In the genomic region with DNA sequence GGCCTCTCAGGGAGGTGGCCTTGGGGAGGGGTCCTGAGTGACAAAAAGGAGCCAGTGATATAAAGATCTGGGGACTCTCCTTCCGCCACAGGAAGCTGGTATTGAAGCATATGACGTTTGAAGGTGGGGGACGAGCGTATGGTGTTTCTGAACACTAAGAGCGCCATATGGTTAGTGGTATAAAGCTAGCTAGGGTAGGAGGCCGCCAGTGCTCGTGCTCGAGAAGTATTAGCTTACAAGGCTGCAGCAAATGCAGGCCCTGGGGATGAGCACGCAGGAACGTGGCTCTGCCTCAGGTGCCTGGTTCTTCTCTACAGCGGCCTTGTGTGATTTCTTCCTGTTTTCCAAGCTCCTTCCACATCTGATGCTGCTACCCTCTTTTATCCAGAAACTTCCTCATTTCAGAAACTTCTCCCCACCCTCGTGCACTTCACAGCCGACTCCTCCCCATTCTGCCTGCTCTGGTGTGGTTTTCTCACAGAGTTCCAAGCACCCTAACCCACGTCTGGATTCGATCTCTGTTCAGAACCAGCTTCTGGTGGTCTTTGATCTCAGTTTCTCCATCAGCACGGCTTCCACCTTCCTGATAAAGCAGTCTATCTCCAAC, we compare ENCODE assay signal across 21 mouse cellular contexts.
DNase-seq lines count a peak whose midpoint lies in the region; ATAC-seq and TF ChIP-seq lines count a peak whose summit lies in the region.
"Had no signal": no experiment of that assay in that cellular context is flagged by ENCODE, and none has a peak within 500 bp of the region (broad histone marks: within the 10 kb centered on the region; RNA-seq: fewer than 3 reads in every experiment).

No protein-coding gene starts in this region.

- peak; percentile 8 for DNase-seq in embryonic facial prominence, embryonic 14.5 days (ENCODE audit: low spot score)
- DNase-seq in embryonic facial prominence, embryonic 10.5 days (ENCODE audit: low spot score): no peak
- peak; percentile 70 for DNase-seq in right cerebral cortex, adult 18-20 months
- DNase-seq in right cerebral cortex, postnatal 4 days: no peak
- peak; percentile 44 to 60 for DNase-seq in layer of hippocampus, postnatal 36 days
- DNase-seq in adrenal gland, postnatal 25 days: no peak
- DNase-seq in forebrain, postnatal 0 days: no peak
- no peak for DNase-seq in ovary, postnatal 14 days (ENCODE audit: low spot score)
- DNase-seq: adrenal gland, adult 8-10 months; cerebellum, postnatal 14 days; gastrocnemius, postnatal 14 days; kidney, adult 11 months; kidney, postnatal 4 days; lung, embryonic 14.5 days; retina, postnatal 1 day had no signal

- 70% methylated on average over 14 of the region's 16 CpGs for WGBS in embryonic facial prominence, embryonic 14.5 days
- 82% methylated on average over 16 of the region's 16 CpGs for WGBS in embryonic facial prominence, embryonic 10.5 days
- 83% methylated on average over 16 of the region's 16 CpGs for WGBS in forebrain, postnatal 0 days

- no peaks in the 10 kb centered on the region for H3K4me1 ChIP-seq in embryonic facial prominence, embryonic 14.5 days (ENCODE audit: control insufficient read depth, insufficient read depth, low read length)
- no peaks in the 10 kb centered on the region for H3K4me1 ChIP-seq in embryonic facial prominence, embryonic 10.5 days
- no peaks in the 10 kb centered on the region for H3K4me1 ChIP-seq in forebrain, postnatal 0 days (ENCODE audit: insufficient read depth)
- H3K4me1 ChIP-seq: heart, embryonic 13.5 days; hindbrain, embryonic 13.5 days; limb, embryonic 15.5 days; neural tube, embryonic 12.5 days had no signal

- no peak overlapping the region for H3K9ac ChIP-seq in embryonic facial prominence, embryonic 14.5 days (ENCODE audit: low read depth, low read length)
- no peak overlapping the region for H3K9ac ChIP-seq in forebrain, postnatal 0 days
- H3K9ac ChIP-seq: heart, embryonic 13.5 days; hindbrain, embryonic 13.5 days; limb, embryonic 15.5 days; lung, embryonic 14.5 days; neural tube, embryonic 12.5 days had no signal

- H3K9me3 ChIP-seq in embryonic facial prominence, embryonic 14.5 days (ENCODE audit: control insufficient read depth, low read length): no peaks in the 10 kb centered on the region
- no peaks in the 10 kb centered on the region for H3K9me3 ChIP-seq in embryonic facial prominence, embryonic 10.5 days
- no peaks in the 10 kb centered on the region for H3K9me3 ChIP-seq in forebrain, postnatal 0 days (ENCODE audit: low read length)
- H3K9me3 ChIP-seq: heart, embryonic 13.5 days; hindbrain, embryonic 13.5 days; limb, embryonic 15.5 days; neural tube, embryonic 12.5 days had no signal

- no peak overlapping the region for H3K4me2 ChIP-seq in embryonic facial prominence, embryonic 14.5 days (ENCODE audit: low read depth, low read length)
- H3K4me2 ChIP-seq in forebrain, postnatal 0 days (ENCODE audit: low read depth): no peak overlapping the region
- H3K4me2 ChIP-seq: heart, embryonic 13.5 days; hindbrain, embryonic 13.5 days; limb, embryonic 15.5 days; lung, embryonic 14.5 days; neural tube, embryonic 12.5 days had no signal

- no peak for TF ChIP-seq CTCF in forebrain, postnatal 0 days (IDR thresholded peaks at IDR 0.05; ENCODE audit: low read depth)

- no peaks in the 10 kb centered on the region for H3K36me3 ChIP-seq in embryonic facial prominence, embryonic 14.5 days (ENCODE audit: control insufficient read depth, insufficient read depth, low read length)
- no peaks in the 10 kb centered on the region for H3K36me3 ChIP-seq in embryonic facial prominence, embryonic 10.5 days (replicated peaks)
- no peaks in the 10 kb centered on the region for H3K36me3 ChIP-seq in forebrain, postnatal 0 days (ENCODE audit: insufficient read depth)
- H3K36me3 ChIP-seq: heart, embryonic 13.5 days; hindbrain, embryonic 13.5 days; limb, embryonic 15.5 days; neural tube, embryonic 12.5 days had no signal

- no peak for ATAC-seq in embryonic facial prominence, embryonic 14.5 days (ENCODE audit: low read depth)
- ATAC-seq in forebrain, postnatal 0 days: no peak
- ATAC-seq: forebrain, embryonic 14.5 days; midbrain, embryonic 16.5 days had no signal

- H3K27ac ChIP-seq in embryonic facial prominence, embryonic 14.5 days (replicated peaks; ENCODE audit: low read depth, low read length): no peak overlapping the region
- H3K27ac ChIP-seq in embryonic facial prominence, embryonic 10.5 days (replicated peaks): no peak overlapping the region
- no peak overlapping the region for H3K27ac ChIP-seq in forebrain, postnatal 0 days (ENCODE audit: low read depth, low read length)
- H3K27ac ChIP-seq: heart, embryonic 13.5 days; hindbrain, embryonic 13.5 days; limb, embryonic 15.5 days; neural tube, embryonic 12.5 days had no signal

- no peaks in the 10 kb centered on the region for H3K27me3 ChIP-seq in embryonic facial prominence, embryonic 14.5 days (replicated peaks; ENCODE audit: control insufficient read depth, insufficient read depth, low read length)
- no peaks in the 10 kb centered on the region for H3K27me3 ChIP-seq in embryonic facial prominence, embryonic 10.5 days (replicated peaks; ENCODE audit: low read depth, poor library complexity, severe bottlenecking)
- H3K27me3 ChIP-seq in forebrain, postnatal 0 days (ENCODE audit: insufficient read depth, low read length): no peaks in the 10 kb centered on the region
- H3K27me3 ChIP-seq: heart, embryonic 13.5 days; hindbrain, embryonic 13.5 days; limb, embryonic 15.5 days; neural tube, embryonic 12.5 days had no signal

- H3K4me3 ChIP-seq in embryonic facial prominence, embryonic 14.5 days (ENCODE audit: low read depth, low read length): no peak overlapping the region
- no peak overlapping the region for H3K4me3 ChIP-seq in embryonic facial prominence, embryonic 10.5 days
- no peak overlapping the region for H3K4me3 ChIP-seq in forebrain, postnatal 0 days (ENCODE audit: low read depth, low read length)
- H3K4me3 ChIP-seq: heart, embryonic 13.5 days; hindbrain, embryonic 13.5 days; limb, embryonic 15.5 days; neural tube, embryonic 12.5 days had no signal

Comparison
In these comparisons a context has a peak if more than half of its experiments do, and no peak if none do; other contexts are left out.
1. DNase-seq: peak in embryonic facial prominence, embryonic 14.5 days (single experiment), right cerebral cortex, adult 18-20 months (single experiment) and layer of hippocampus, postnatal 36 days (2 of 2); none in embryonic facial prominence, embryonic 10.5 days (single experiment), right cerebral cortex, postnatal 4 days (single experiment), adrenal gland, postnatal 25 days (single experiment), forebrain, postnatal 0 days (single experiment) and ovary, postnatal 14 days (single experiment).